Mouse (Mus musculus) heart, embryonic 15.5 days (tissue): ENCODE results near the gene Cox8a. TPM values are rescaled to one million over a fixed set of nuclear protein-coding genes. Genes with fewer than 3 reads are reported as not detected.
A peak's percentile ranks its signal among the peaks of the same experiment; 100 is the strongest.

ENCODE experiments used
- ATAC-seq: fragments of 200-750 bp; cut with Nextera tagmentation; replicated peaks from 2 replicates; pipeline ENCODE4 v1.8.0; 2017; ENCODE audit warnings: low read depth, moderate TSS enrichment; ENCODE audit not compliant: insufficient number of reproducible peaks, insufficient read depth, low FRiP score
- H3K27ac ChIP-seq: fragments of 300-500 bp; sonication (generic); 2 replicates; pipeline ENCODE4 v1.5.1; 2015; ENCODE audit warnings: mild to moderate bottlenecking, inconsistent platforms
- H3K27me3 ChIP-seq: fragments of 300-500 bp; sonication (generic); 2 replicates; pipeline ENCODE4 v1.6.1; 2015; ENCODE audit warnings: inconsistent platforms
- H3K36me3 ChIP-seq: fragments of 300-500 bp; sonication (generic); 2 replicates; pipeline ENCODE4 v1.6.1; 2015; ENCODE audit warnings: mild to moderate bottlenecking, inconsistent platforms
- H3K4me1 ChIP-seq: fragments of 300-500 bp; sonication (generic); replicated peaks from 2 replicates; pipeline ENCODE4 v1.6.1; 2015; ENCODE audit warnings: inconsistent platforms
- H3K4me2 ChIP-seq: fragments of 300-500 bp; sonication (generic); 2 replicates; pipeline ENCODE4 v1.6.1; 2015; ENCODE audit warnings: inconsistent platforms, mild to moderate bottlenecking, moderate library complexity
- H3K4me3 ChIP-seq: fragments of 300-500 bp; sonication (generic); 2 replicates; pipeline ENCODE4 v1.5.1; 2015; ENCODE audit warnings: mild to moderate bottlenecking, inconsistent platforms
- H3K9ac ChIP-seq: fragments of 300-500 bp; sonication (generic); 2 replicates; pipeline ENCODE4 v1.6.1; 2015; ENCODE audit warnings: mild to moderate bottlenecking, inconsistent platforms
- H3K9me3 ChIP-seq: fragments of 300-500 bp; sonication (generic); replicated peaks from 2 replicates; pipeline ENCODE4 v1.6.1; 2016; ENCODE audit warnings: inconsistent platforms
- WGBS: fragments of 180-500 bp; shearing (Covaris S2); methylation state at CpG from one replicate; pipeline ENCODE4 v1.1.7; 2015; ENCODE audit warnings: mixed read lengths; 5-methylcytosine and 5-hydroxymethylcytosine counted together
- polyA plus RNA-seq: library from polyadenylated mRNA; unstranded; fragments of >200 nt; fragmentation: Nextera tagmentation; extraction: Ambion mirVana; gene quantifications from 2 replicates; pipeline ENCODE4 v1.2.1, GENCODE M21; 2015

Cox8a gene
- polyA plus RNA-seq, 1 experiment from 2014 or later: 2,028 TPM

GRCm38 (mm10) chr19:7183419-7183818 lies 34.0 kb downstream of the Cox8a start:
- no peak overlapping the region for H3K27ac ChIP-seq
- ATAC-seq: no peak

GRCm38 (mm10) chr19:7182273-7182949 lies 35.0 kb downstream of the Cox8a start:
- Histone ChIP-seq H3K27ac (peak overlapping the region; percentile 60; the same call in 1 of the 2 replicates), H3K4me2 (peak overlapping the region; percentile 58), H3K9ac (peak overlapping the region; percentile 29; the same call in 1 of the 2 replicates), H3K9me3 (no peaks in the 10 kb centered on the region), H3K27me3 (peaks cover 42% of the 10 kb centered on the region), H3K36me3 (no peaks in the 10 kb centered on the region), H3K4me3 (peak overlapping the region; percentile 27), H3K4me1 (peaks cover 37% of the 10 kb centered on the region)
- 3% methylated on average over 23 of the region's 23 CpGs for WGBS
- peak; percentile 67 for ATAC-seq

More at GRCm38 (mm10) chr19:7183419-7183818, 34.0 kb downstream of the Cox8a start:
- H3K27me3 ChIP-seq: peaks cover 47% of the 10 kb centered on the region
- H3K4me1 ChIP-seq: peaks cover 35% of the 10 kb centered on the region
- H3K4me2 ChIP-seq: no peak overlapping the region
- no peak overlapping the region for H3K9ac ChIP-seq
- no peaks in the 10 kb centered on the region for H3K36me3 ChIP-seq
- H3K9me3 ChIP-seq: no peaks in the 10 kb centered on the region
- WGBS: 77% methylated on average over 11 of the region's 11 CpGs
- no peak overlapping the region for H3K4me3 ChIP-seq

GRCm38 (mm10) chr19:7181496-7181895 lies 35.9 kb downstream of the Cox8a start:
- H3K27ac ChIP-seq: no peak overlapping the region
- H3K27me3 ChIP-seq: peaks cover 36% of the 10 kb centered on the region
- H3K9ac ChIP-seq: no peak overlapping the region
- no peak for ATAC-seq
- H3K4me2 ChIP-seq: no peak overlapping the region
- H3K9me3 ChIP-seq: no peaks in the 10 kb centered on the region
- peaks cover 37% of the 10 kb centered on the region for H3K4me1 ChIP-seq
- 66% methylated on average over 7 of the region's 7 CpGs for WGBS
- H3K4me3 ChIP-seq: no peak overlapping the region
- H3K36me3 ChIP-seq: no peaks in the 10 kb centered on the region

GRCm38 (mm10) chr19:7180756-7181405 lies 36.5 kb downstream of the Cox8a start:
- no peak for ATAC-seq
- Histone ChIP-seq H3K4me3 (no peak overlapping the region), H3K27ac (no peak overlapping the region), H3K4me2 (no peak overlapping the region), H3K36me3 (no peaks in the 10 kb centered on the region), H3K27me3 (peaks cover 38% of the 10 kb centered on the region), H3K4me1 (peaks cover 41% of the 10 kb centered on the region), H3K9me3 (no peaks in the 10 kb centered on the region), H3K9ac (no peak overlapping the region)
- 80% methylated on average over 8 of the region's 8 CpGs for whole genome bisulfite sequencing

DNA sequence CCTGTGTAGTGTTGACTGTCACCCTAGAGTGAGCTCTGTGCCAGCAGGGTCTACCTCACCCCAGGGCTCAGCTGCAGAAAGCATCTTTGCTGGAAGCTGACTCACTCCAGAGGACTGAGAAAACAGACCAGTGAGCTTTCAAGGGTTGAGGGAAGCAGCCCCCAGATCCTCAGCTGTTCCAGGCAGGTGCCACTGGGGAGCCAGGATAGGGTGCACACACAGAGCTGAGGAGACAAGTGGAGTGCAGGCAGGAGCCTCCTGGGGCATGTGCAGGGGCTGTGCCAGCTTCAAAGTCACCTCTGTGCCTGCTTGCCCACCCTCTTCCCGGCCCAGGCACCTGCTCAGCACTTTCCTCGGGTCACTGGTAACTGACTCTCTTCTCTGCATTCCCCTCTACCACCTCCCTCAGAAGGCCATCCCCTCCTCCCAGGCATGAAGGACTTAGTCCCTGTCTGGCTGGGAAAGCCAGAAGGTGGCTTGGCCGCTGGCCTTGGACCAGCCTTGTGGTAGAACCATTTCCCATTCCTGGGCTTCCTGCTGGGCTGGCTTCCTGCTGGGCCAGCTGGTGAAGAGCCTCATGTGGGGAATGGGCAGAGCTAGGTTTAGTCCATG lies 38.5 kb downstream of the Cox8a start:
- WGBS: 40% methylated on average over 3 of the region's 3 CpGs
- ATAC-seq: no peak
- H3K27me3 ChIP-seq: peaks cover 21% of the 10 kb centered on the region
- H3K9me3 ChIP-seq: no peaks in the 10 kb centered on the region
- H3K9ac ChIP-seq: no peak overlapping the region
- H3K36me3 ChIP-seq: no peaks in the 10 kb centered on the region
- H3K27ac ChIP-seq: no peak overlapping the region
- peaks cover 40% of the 10 kb centered on the region for H3K4me1 ChIP-seq
- no peak overlapping the region for H3K4me2 ChIP-seq
- no peak overlapping the region for H3K4me3 ChIP-seq

GRCm38 (mm10) chr19:7177804-7178511 lies 39.5 kb downstream of the Cox8a start:
- no peaks in the 10 kb centered on the region for H3K9me3 ChIP-seq
- H3K4me3 ChIP-seq: no peak overlapping the region
- no peak for ATAC-seq
- no peak overlapping the region for H3K4me2 ChIP-seq
- H3K27me3 ChIP-seq: peaks cover 13% of the 10 kb centered on the region; the same call in 1 of the 2 replicates
- H3K4me1 ChIP-seq: peaks cover 40% of the 10 kb centered on the region
- no peak overlapping the region for H3K9ac ChIP-seq
- no peaks in the 10 kb centered on the region for H3K36me3 ChIP-seq
- H3K27ac ChIP-seq: no peak overlapping the region
- WGBS: 54% methylated on average over 13 of the region's 13 CpGs

- WGBS: 16% methylated on average over 11 of the region's 11 CpGs
- Histone ChIP-seq H3K4me2 (no peak overlapping the region), H3K9me3 (no peaks in the 10 kb centered on the region), H3K4me3 (no peak overlapping the region), H3K9ac (no peak overlapping the region), H3K27ac (no peak overlapping the region), H3K4me1 (peaks cover 39% of the 10 kb centered on the region), H3K36me3 (no peaks in the 10 kb centered on the region), H3K27me3 (peaks cover 13% of the 10 kb centered on the region; the same call in 1 of the 2 replicates)
- ATAC-seq: no peak
Observed at GRCm38 (mm10) chr19:7176041-7176696, 41.2 kb downstream of the Cox8a start.

GRCm38 (mm10) chr19:7172051-7172866 lies 45.2 kb downstream of the Cox8a start:
- H3K4me3 ChIP-seq: no peak overlapping the region
- H3K9me3 ChIP-seq: no peaks in the 10 kb centered on the region
- H3K27me3 ChIP-seq: peaks cover 24% of the 10 kb centered on the region
- H3K27ac ChIP-seq: no peak overlapping the region
- no peak overlapping the region for H3K9ac ChIP-seq
- ATAC-seq: peak; percentile 66
- WGBS: 18% methylated on average over 13 of the region's 13 CpGs
- H3K4me2 ChIP-seq: no peak overlapping the region
- peaks cover 23% of the 10 kb centered on the region for H3K4me1 ChIP-seq
- no peaks in the 10 kb centered on the region for H3K36me3 ChIP-seq

DNA sequence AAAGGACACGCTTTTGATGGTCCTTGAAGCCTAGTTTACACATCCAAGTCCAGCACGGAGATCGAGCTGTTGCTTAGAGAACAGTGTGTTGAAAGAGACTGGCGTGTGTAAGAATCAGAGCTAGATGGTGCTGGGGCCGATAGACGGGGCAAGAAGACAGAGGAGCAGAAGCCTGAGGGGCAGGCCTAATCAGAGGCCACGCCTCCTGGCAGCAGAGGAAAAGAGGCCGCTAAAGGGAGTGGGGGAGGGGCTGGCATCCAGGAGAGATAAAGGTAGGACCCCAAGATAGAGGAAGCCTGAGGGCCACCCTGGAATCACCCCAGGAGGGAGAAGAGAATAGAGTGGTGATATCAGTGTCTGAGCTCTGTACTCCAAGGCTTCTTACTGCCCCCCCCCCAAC lies 46.0 kb downstream of the Cox8a start:
- H3K4me2 ChIP-seq: no peak overlapping the region
- H3K27ac ChIP-seq: no peak overlapping the region
- 22% methylated on average over 8 of the region's 8 CpGs for WGBS

DNA sequence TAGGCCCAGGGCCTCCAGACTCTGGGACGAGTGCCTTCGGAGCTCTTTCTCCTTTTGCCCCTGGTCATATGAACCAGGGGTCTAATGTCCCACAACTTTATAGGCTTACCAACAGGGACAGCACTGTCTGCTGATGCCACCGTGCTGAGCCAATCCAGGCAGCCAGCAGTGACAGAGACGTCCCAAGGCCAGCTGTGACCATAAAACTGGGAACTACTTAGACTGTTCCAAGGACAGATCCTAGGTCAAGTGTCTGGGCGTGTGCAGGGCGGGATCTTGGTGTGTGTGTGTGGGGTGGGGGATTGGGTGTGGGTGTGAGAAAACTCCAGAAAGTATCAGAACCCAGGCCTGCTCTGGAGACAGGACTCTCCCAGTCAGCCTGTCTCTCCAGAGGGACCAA lies 46.5 kb downstream of the Cox8a start:
- peaks cover 24% of the 10 kb centered on the region for H3K4me1 ChIP-seq
- no peak overlapping the region for H3K4me3 ChIP-seq
- H3K9me3 ChIP-seq: no peaks in the 10 kb centered on the region
- H3K27me3 ChIP-seq: peaks cover 29% of the 10 kb centered on the region
- no peaks in the 10 kb centered on the region for H3K36me3 ChIP-seq
- no peak overlapping the region for H3K27ac ChIP-seq
- whole genome bisulfite sequencing: 78% methylated on average over 6 of the region's 6 CpGs
- ATAC-seq: no peak
- 0 out of 2 replicates have a peak overlapping the region, but pooled peaks have one; percentile 4 for H3K9ac ChIP-seq
- H3K4me2 ChIP-seq: no peak overlapping the region

More for the DNA sequence above, 46.0 kb downstream of the Cox8a start:
- no peak overlapping the region for H3K9ac ChIP-seq
- H3K9me3 ChIP-seq: no peaks in the 10 kb centered on the region
- no peaks in the 10 kb centered on the region for H3K36me3 ChIP-seq
- H3K27me3 ChIP-seq: peaks cover 29% of the 10 kb centered on the region
- peaks cover 24% of the 10 kb centered on the region for H3K4me1 ChIP-seq
- no peak overlapping the region for H3K4me3 ChIP-seq
- no peak for ATAC-seq
